Mouse (Mus musculus): ENCODE measurements around the gene 3110082I17Rik.

DNA sequence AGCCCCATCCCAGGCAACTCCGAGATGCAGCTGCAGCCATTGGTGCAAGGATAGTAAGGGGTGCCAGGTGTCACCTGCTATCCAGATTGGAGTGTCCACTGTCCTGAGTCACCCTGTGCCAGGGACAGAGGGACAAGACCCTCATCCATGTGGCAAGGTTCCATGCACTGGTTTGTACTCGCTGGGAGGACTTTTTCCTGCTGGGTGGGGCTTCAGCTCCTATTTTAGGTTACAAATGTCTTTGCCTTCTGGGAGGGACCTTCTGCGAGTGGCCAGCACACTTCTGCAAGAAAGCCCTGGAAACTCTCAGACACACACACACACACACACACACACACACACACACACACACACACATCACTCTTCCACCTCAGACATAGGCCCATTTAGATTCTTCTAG, 54.4 kb downstream of the 3110082I17Rik start:
- TF ChIP-seq USF1 (IDR thresholded peaks at IDR 0.05; ENCODE audit: low read depth, low read length): no peak
- no peak for TF ChIP-seq CTCF (conservative IDR thresholded peaks at IDR 0.05 in 1 of 2, IDR thresholded peaks at IDR 0.05 in 1 of 2; ENCODE audit: low read depth in 2 of 2, low read length in 2 of 2)
- TF ChIP-seq RAD21 (IDR thresholded peaks at IDR 0.05; ENCODE audit: low read depth, low read length): no peak
- TF ChIP-seq ZNF384 (IDR thresholded peaks at IDR 0.05; ENCODE audit: low read depth, low read length): no peak
- TF ChIP-seq CHD2 (IDR thresholded peaks at IDR 0.05; ENCODE audit: low read length): no peak
- TF ChIP-seq USF2 (conservative IDR thresholded peaks at IDR 0.05; ENCODE audit: low read depth, low read length): no peak
- no peak for TF ChIP-seq POLR2A (IDR thresholded peaks at IDR 0.05; ENCODE audit: low read depth, low read length)
- TF ChIP-seq ELF1 (IDR thresholded peaks at IDR 0.05; ENCODE audit: low read depth, low read length): no peak
- no peak for TF ChIP-seq ZKSCAN1 (IDR thresholded peaks at IDR 0.05; ENCODE audit: borderline replicate concordance, low read depth, low read length)
- TF ChIP-seq HCFC1 (IDR thresholded peaks at IDR 0.05; ENCODE audit: low read depth, low read length): no peak
- no peak for TF ChIP-seq POLR2AphosphoS2 (IDR thresholded peaks at IDR 0.05; ENCODE audit: low read depth, low read length)
- no peak for TF ChIP-seq EP300 (IDR thresholded peaks at IDR 0.05; ENCODE audit: low read length)
- no peak for TF ChIP-seq IRF4 (IDR thresholded peaks at IDR 0.05; ENCODE audit: low read depth, low read length)
- TF ChIP-seq MAZ (IDR thresholded peaks at IDR 0.05; ENCODE audit: low read depth, low read length): no peak

Data from CH12.LX (cell line).